Mouse (Mus musculus): ENCODE measurements around the gene Dnah1.
A peak's percentile ranks its signal among the peaks of the same experiment; 100 is the strongest.

Gene Dnah1

GRCm38 (mm10) chr14:31233070-31233995 lies 90.4 kb downstream of the Dnah1 start:
- no peak for DNase-seq

- no peak for DNase-seq
Observed at GRCm38 (mm10) chr14:31232404-31233069, 91.2 kb downstream of the Dnah1 start.

GRCm38 (mm10) chr14:31230442-31230841 lies 93.3 kb downstream of the Dnah1 start:
- DNase-seq, result no peak

- DNase-seq, result peak in 1 of 2 experiments; percentile 2
Observed at GRCm38 (mm10) chr14:31228234-31228633, 95.5 kb downstream of the Dnah1 start.

- DNase-seq, result peak in 1 of 2 experiments; percentile 2
Observed at GRCm38 (mm10) chr14:31226978-31227377, 96.7 kb downstream of the Dnah1 start.

GRCm38 (mm10) chr14:31217666-31218065 lies 106.0 kb downstream of the Dnah1 start, which contains the start of gene Sema3g:
Sema3g (plus strand) TSS chr14:31217860.
- no peak for DNase-seq

GRCm38 (mm10) chr14:31216846-31217245 lies 106.8 kb downstream of the Dnah1 start, which contains the start of gene Nisch:
Nisch (minus strand) TSS chr14:31216946.
- no peak for DNase-seq

GRCm38 (mm10) chr14:31215157-31216002 lies 108.3 kb downstream of the Dnah1 start:
- DNase-seq, result peak; percentile 67 to 68

- DNase-seq, result no peak
Observed at GRCm38 (mm10) chr14:31214684-31215083, 109.0 kb downstream of the Dnah1 start.

GRCm38 (mm10) chr14:31213868-31214267 lies 109.8 kb downstream of the Dnah1 start:
- DNase-seq, result no peak

- DNase-seq, result no peak
Observed at GRCm38 (mm10) chr14:31212499-31212898, 111.2 kb downstream of the Dnah1 start.

- DNase-seq, result no peak
Observed at GRCm38 (mm10) chr14:31211854-31212253, 111.8 kb downstream of the Dnah1 start.

Measured in thymus, postnatal 36 days (tissue).